Mouse (Mus musculus): ENCODE results near the gene Plcl2. TPM values are rescaled to one million over a fixed set of nuclear protein-coding genes. Genes with fewer than 3 reads are reported as not detected.

Gene Plcl2
- 2.4 and 2.7 TPM in 2 replicates for polyA plus RNA-seq (2015; fragmentation: Nextera tagmentation; extraction: Ambion mirVana)

DNA sequence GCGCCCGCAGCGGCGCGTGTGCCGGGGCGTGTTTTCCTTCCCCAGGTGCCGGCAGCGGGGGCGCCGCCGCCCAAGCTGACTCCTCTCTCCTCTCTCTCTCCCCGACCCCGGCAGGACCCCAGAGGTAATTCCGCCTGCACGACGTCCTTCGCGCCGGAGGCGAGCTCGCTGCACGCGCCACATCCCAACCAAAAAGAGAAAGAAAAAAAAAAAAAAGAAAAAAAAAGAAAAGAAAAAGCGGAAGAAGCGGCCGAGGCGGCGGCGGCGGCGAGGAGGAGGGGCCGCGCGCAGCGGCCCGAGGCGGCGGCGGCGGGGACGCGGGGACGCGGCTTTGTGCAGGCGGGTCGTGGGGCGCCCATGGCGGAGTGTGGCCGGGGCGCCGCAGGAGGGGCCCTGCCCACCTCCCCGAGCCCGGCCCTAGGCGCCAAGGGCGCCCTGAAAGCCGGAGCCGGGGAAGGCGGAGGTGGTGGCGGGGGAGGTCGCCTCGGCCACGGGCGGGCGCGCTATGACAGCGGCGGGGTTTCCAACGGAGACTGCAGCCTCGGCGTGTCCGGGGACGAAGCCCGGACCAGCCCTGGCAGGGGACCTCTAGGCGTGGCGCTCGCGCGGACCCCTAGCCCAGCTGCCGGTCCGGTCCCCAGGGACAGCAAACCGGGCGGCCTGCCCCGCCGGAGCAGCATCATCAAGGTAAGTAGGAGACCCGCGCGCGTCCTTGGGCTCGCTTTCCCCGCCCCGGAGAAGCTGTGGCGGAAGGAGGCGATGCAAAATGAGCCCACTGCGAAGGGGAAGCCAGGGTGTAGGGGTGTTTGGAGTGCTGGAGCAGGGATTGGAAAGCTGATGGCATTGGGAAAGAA lies at the start of gene Plcl2:
TSS of gene Plcl2 (plus strand) at position 153 of the 854 bp plus-strand sequence.
- peak within 1 kb of the TSS; percentile 84 for H3K9ac ChIP-seq (ENCODE audit: low read length)
- peak; percentile 74 for ATAC-seq (ENCODE audit: low read depth)
- WGBS: under 1% methylated on average over 60 of the region's 95 CpGs
- peak within 1 kb of the TSS; percentile 76 for H3K4me3 ChIP-seq (ENCODE audit: low read length)
- H3K9me3 ChIP-seq (ENCODE audit: control insufficient read depth, low read length): no peaks in the 10 kb centered on the region
- H3K27me3 ChIP-seq (ENCODE audit: control insufficient read depth, insufficient read depth, low read depth, low read length): no peaks in the 10 kb centered on the region
- peaks cover 10% of the 10 kb centered on the region; the same call in 1 of the 2 replicates for H3K4me1 ChIP-seq (replicated peaks; ENCODE audit: control insufficient read depth, insufficient read depth, low read length)
- H3K4me2 ChIP-seq (ENCODE audit: low read depth, low read length): peak within 1 kb of the TSS; percentile 65
- H3K36me3 ChIP-seq (ENCODE audit: control insufficient read depth, insufficient read depth, low read length): no peaks in the 10 kb centered on the region
- H3K27ac ChIP-seq (ENCODE audit: low read length): peak within 1 kb of the TSS; percentile 60; the same call in 1 of the 2 replicates

DNA sequence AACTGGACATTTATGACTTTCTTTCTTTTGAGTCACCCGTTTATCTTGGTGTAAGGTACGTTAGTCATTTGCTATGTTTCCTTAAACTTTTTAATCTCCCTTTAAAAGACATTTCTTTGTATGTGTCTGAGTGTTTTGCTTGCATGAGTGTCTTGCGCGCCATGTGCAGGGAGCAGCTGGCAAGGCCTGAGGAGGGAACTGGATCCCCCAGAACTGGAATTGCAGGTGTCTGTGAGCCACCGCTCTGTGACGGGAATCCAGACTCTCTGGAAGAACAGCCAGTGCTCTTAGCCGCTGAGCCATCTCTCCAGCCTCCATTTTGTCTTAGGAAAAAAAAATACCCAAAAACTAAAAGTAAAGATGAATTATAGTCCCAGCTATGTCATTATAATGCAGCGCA lies 48.9 kb upstream of the Plcl2 start:
- Histone ChIP-seq H3K9ac (ENCODE audit: low read length) (no peak overlapping the region), H3K27me3 (ENCODE audit: control insufficient read depth, insufficient read depth, low read depth, low read length) (no peaks in the 10 kb centered on the region), H3K36me3 (ENCODE audit: control insufficient read depth, insufficient read depth, low read length) (no peaks in the 10 kb centered on the region), H3K27ac (ENCODE audit: low read length) (no peak overlapping the region), H3K4me3 (ENCODE audit: low read length) (no peak overlapping the region), H3K9me3 (ENCODE audit: control insufficient read depth, low read length) (no peaks in the 10 kb centered on the region), H3K4me1 (replicated peaks; ENCODE audit: control insufficient read depth, insufficient read depth, low read length) (no peaks in the 10 kb centered on the region), H3K4me2 (ENCODE audit: low read depth, low read length) (no peak overlapping the region)
- 59% methylated on average over 8 of the region's 8 CpGs for WGBS
- no peak for ATAC-seq (ENCODE audit: low read depth)

DNA sequence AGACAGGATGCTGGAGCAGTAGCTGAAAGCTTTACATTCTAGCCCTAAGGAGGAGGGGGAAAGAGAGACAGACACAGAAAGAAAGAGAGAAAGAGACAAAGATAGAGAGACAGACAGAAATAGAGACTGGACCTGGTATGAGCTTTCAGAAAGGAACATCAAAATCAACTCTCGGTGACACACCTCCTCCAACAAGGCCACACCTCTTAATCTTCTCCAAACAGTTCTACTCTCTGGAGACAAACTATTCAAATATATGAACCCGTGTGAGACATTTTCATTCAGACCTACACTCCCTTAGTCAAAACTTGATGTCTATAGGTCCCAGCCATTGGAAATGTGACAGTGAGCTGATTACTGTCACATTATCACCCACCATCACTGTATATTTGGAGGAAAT lies 41.8 kb upstream of the Plcl2 start:
- no peaks in the 10 kb centered on the region for H3K9me3 ChIP-seq (ENCODE audit: control insufficient read depth, low read length)
- H3K36me3 ChIP-seq (ENCODE audit: control insufficient read depth, insufficient read depth, low read length): no peaks in the 10 kb centered on the region
- H3K27me3 ChIP-seq (ENCODE audit: control insufficient read depth, insufficient read depth, low read depth, low read length): no peaks in the 10 kb centered on the region
- no peak overlapping the region for H3K9ac ChIP-seq (ENCODE audit: low read length)
- H3K4me1 ChIP-seq (replicated peaks; ENCODE audit: control insufficient read depth, insufficient read depth, low read length): peaks cover 13% of the 10 kb centered on the region
- no peak for ATAC-seq (ENCODE audit: low read depth)
- 71% methylated on average over 2 of the region's 2 CpGs for WGBS
- H3K4me2 ChIP-seq (ENCODE audit: low read depth, low read length): no peak overlapping the region
- no peak overlapping the region for H3K27ac ChIP-seq (ENCODE audit: low read length)
- H3K4me3 ChIP-seq (ENCODE audit: low read length): no peak overlapping the region

- Histone ChIP-seq H3K4me2 (ENCODE audit: low read depth, low read length) (no peak overlapping the region), H3K4me1 (replicated peaks; ENCODE audit: control insufficient read depth, insufficient read depth, low read length) (peaks cover 13% of the 10 kb centered on the region), H3K9ac (ENCODE audit: low read length) (no peak overlapping the region), H3K9me3 (ENCODE audit: control insufficient read depth, low read length) (no peaks in the 10 kb centered on the region), H3K27me3 (ENCODE audit: control insufficient read depth, insufficient read depth, low read depth, low read length) (no peaks in the 10 kb centered on the region), H3K27ac (ENCODE audit: low read length) (no peak overlapping the region), H3K4me3 (ENCODE audit: low read length) (no peak overlapping the region), H3K36me3 (ENCODE audit: control insufficient read depth, insufficient read depth, low read length) (no peaks in the 10 kb centered on the region)
- no peak for ATAC-seq (ENCODE audit: low read depth)
- 80% methylated on average over 5 of the region's 5 CpGs for WGBS
Measured at GRCm38 (mm10) chr17:50469126-50469525, 40.1 kb upstream of the Plcl2 start.

DNA sequence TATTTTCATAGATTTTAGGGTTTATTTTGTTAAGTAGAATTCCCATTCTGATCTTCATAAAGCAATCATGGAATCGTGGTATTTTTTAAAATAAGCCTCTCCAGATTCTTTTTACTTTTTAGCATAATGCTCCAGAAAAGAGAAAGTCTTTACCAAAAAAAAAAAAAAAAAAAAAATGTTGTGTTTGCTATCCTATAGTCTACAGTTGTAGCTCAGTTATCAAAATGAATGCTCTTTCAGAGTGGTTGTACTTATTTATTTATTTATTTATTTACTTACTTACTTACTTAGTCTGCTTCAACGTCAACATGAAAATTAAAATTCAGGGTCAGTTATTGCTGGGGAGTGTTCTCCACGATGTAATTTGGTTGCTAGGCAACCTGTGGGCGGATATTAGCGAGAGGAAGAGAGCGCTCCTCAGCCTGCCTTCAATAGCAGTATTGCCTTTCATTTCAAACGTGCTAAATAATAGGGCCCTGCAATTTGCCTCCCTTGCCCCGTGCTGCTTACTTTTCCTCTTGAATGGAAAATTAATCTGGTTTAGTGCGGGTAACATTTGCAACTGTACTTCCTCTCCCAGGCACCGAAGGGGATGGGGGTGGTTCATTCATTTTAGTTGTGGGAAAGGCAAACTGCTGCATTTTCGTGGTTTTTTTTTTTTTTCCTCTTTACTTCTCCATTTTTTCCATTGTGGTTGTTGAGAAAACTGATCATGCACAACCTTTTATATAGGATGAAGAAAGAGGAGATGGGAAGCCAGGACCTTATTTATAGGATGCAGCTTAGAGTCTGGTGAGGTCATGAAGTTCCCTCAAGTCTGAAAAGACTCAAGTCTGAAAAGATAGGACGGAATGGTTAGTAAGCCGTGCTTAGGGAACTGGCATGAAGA lies 39.4 kb upstream of the Plcl2 start:
- H3K9ac ChIP-seq (ENCODE audit: low read length): peak overlapping the region; percentile 58; the same call in 1 of the 2 replicates
- H3K4me1 ChIP-seq (replicated peaks; ENCODE audit: control insufficient read depth, insufficient read depth, low read length): peaks cover 13% of the 10 kb centered on the region
- H3K4me3 ChIP-seq (ENCODE audit: low read length): peak overlapping the region; percentile 37
- H3K27ac ChIP-seq (ENCODE audit: low read length): peak overlapping the region; percentile 95
- H3K9me3 ChIP-seq (ENCODE audit: control insufficient read depth, low read length): no peaks in the 10 kb centered on the region
- no peaks in the 10 kb centered on the region for H3K27me3 ChIP-seq (ENCODE audit: control insufficient read depth, insufficient read depth, low read depth, low read length)
- 22% methylated on average over 13 of the region's 13 CpGs for WGBS
- peak; percentile 55; the same call in 1 of the 2 replicates for ATAC-seq (ENCODE audit: low read depth)
- no peaks in the 10 kb centered on the region for H3K36me3 ChIP-seq (ENCODE audit: control insufficient read depth, insufficient read depth, low read length)
- H3K4me2 ChIP-seq (ENCODE audit: low read depth, low read length): peak overlapping the region; percentile 59

GRCm38 (mm10) chr17:50470432-50471078 lies 38.6 kb upstream of the Plcl2 start:
- H3K9ac ChIP-seq (ENCODE audit: low read length): peak overlapping the region; percentile 58
- peak overlapping the region; percentile 37 for H3K4me3 ChIP-seq (ENCODE audit: low read length)
- no peaks in the 10 kb centered on the region for H3K36me3 ChIP-seq (ENCODE audit: control insufficient read depth, insufficient read depth, low read length)
- no peaks in the 10 kb centered on the region for H3K27me3 ChIP-seq (ENCODE audit: control insufficient read depth, insufficient read depth, low read depth, low read length)
- H3K4me1 ChIP-seq (replicated peaks; ENCODE audit: control insufficient read depth, insufficient read depth, low read length): peaks cover 13% of the 10 kb centered on the region
- 16% methylated on average over 16 of the region's 16 CpGs for whole genome bisulfite sequencing
- H3K9me3 ChIP-seq (ENCODE audit: control insufficient read depth, low read length): no peaks in the 10 kb centered on the region
- H3K4me2 ChIP-seq (ENCODE audit: low read depth, low read length): peak overlapping the region; percentile 59
- ATAC-seq (ENCODE audit: low read depth): peak; percentile 71
- peak overlapping the region; percentile 95 for H3K27ac ChIP-seq (ENCODE audit: low read length)

DNA sequence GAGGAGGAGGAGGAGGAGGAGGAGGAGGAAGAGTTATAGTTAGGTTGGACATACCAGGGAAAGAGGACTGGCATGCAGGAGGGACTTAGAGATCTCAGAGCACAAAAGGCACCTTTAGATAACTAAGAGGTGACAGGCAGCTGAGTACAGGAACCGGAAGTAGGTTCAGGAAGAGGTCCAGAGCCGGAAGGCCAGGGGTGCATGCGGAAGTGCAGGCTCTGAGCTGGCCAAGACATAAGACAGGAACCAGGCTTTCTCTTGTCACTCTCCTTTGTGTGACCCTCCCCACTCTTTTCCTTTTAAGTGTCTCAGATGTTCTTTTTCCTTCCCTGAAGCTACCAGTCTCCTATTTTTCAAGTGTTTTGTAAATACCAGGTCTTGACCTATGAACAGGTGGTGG lies 38.0 kb upstream of the Plcl2 start:
- H3K4me3 ChIP-seq (ENCODE audit: low read length): no peak overlapping the region
- H3K36me3 ChIP-seq (ENCODE audit: control insufficient read depth, insufficient read depth, low read length): no peaks in the 10 kb centered on the region
- peak; percentile 67 for ATAC-seq (ENCODE audit: low read depth)
- no peak overlapping the region for H3K4me2 ChIP-seq (ENCODE audit: low read depth, low read length)
- 32% methylated on average over 3 of the region's 3 CpGs for WGBS
- H3K9ac ChIP-seq (ENCODE audit: low read length): no peak overlapping the region
- H3K27me3 ChIP-seq (ENCODE audit: control insufficient read depth, insufficient read depth, low read depth, low read length): no peaks in the 10 kb centered on the region
- no peaks in the 10 kb centered on the region for H3K9me3 ChIP-seq (ENCODE audit: control insufficient read depth, low read length)
- peaks cover 13% of the 10 kb centered on the region for H3K4me1 ChIP-seq (replicated peaks; ENCODE audit: control insufficient read depth, insufficient read depth, low read length)
- no peak overlapping the region for H3K27ac ChIP-seq (ENCODE audit: low read length)

GRCm38 (mm10) chr17:50477277-50477676 lies 31.9 kb upstream of the Plcl2 start:
- Histone ChIP-seq H3K27me3 (ENCODE audit: control insufficient read depth, insufficient read depth, low read depth, low read length) (no peaks in the 10 kb centered on the region), H3K4me3 (ENCODE audit: low read length) (no peak overlapping the region), H3K9ac (ENCODE audit: low read length) (no peak overlapping the region), H3K4me1 (replicated peaks; ENCODE audit: control insufficient read depth, insufficient read depth, low read length) (no peaks in the 10 kb centered on the region), H3K9me3 (ENCODE audit: control insufficient read depth, low read length) (no peaks in the 10 kb centered on the region), H3K36me3 (ENCODE audit: control insufficient read depth, insufficient read depth, low read length) (no peaks in the 10 kb centered on the region), H3K27ac (ENCODE audit: low read length) (no peak overlapping the region), H3K4me2 (ENCODE audit: low read depth, low read length) (no peak overlapping the region)
- ATAC-seq (ENCODE audit: low read depth): no peak
- WGBS: 81% methylated on average over 4 of the region's 4 CpGs

Data from lung, embryonic 16.5 days (tissue).